Mouse (Mus musculus) layer of hippocampus, adult 8-10 months (tissue): Measurements from ENCODE around the gene Slc8a1. TPM values are rescaled to one million over a fixed set of nuclear protein-coding genes. Genes with fewer than 3 reads are reported as not detected.

ENCODE experiments used
- DNase-seq, 2 experiments: peaks; one replicate each; pipeline ENCODE4 v3.0.0; 2022; ENCODE audit warnings: low spot score in 2 of 2
- total RNA-seq, 4 experiments: library from RNA; stranded (reverse); gene quantifications; 2 replicates each; pipeline ENCODE4 v1.2.4; 2022

Gene Slc8a1
- total RNA-seq, 4 experiments from 2014 or later, result 280 to 313 (median 296) TPM

DNA sequence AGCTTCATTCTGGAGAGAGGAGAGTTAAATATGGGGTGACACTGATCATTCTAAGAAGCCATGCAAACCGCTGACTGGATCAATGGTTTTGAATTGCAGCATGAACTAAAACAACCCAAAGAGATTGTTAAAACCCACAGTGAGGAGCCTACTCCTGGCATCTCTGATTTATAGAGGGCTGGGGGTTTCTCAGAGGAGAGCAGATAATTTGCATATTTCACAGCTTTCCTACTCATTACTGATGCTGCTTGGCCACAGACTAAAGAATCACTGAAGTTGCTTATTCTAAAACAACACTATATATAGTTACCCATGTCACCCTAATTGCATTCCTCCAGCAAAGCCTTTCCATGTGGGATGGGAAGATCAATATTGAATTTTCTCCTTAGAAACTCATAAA, 361.0 kb downstream of the Slc8a1 start:
- no peak for DNase-seq

- DNase-seq, result no peak
Observed at GRCm38 (mm10) chr17:81375901-81376300, 362.3 kb downstream of the Slc8a1 start.

DNA sequence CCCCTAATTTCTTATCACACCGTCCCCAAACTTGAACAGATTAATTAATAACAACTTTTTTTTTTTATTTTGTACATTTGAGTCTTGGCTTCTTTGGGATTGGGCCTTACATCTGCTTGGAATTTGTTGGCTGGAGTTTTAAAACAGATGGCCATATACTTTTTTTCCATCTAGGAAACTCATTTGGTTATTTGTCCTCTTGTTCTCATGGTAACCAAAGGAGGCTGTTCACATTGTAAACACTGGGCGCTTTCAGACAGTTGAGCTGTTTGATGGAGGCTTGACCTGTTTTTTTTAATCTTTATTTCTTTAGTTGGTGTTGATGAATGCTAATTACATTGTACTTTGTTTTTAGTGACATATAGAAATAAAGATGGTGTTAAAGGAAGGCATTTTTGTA, 369.1 kb downstream of the Slc8a1 start:
- DNase-seq, result no peak

- no peak for DNase-seq
Observed at GRCm38 (mm10) chr17:81368503-81368902, 369.7 kb downstream of the Slc8a1 start.

DNA sequence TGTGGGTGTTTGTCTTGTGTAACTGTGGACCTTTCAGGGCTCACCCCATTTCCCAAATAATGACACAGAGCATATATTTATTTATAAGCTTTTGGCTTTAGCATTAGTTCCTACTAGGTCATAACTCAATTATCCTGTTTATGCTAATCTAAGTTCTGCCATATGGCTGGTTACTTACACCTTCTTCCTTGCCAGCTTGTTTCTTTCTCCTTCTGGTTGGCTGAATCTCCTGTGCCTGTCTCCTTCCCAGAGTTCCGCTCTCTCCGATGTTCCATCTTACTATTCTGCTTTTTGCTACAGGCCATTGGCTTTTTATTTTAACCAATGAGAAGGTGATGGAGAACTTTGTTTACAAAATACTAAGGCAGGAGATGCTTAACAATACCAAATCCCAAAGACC, 374.8 kb downstream of the Slc8a1 start:
- no peak for DNase-seq

GRCm38 (mm10) chr17:81360571-81360970, 377.6 kb downstream of the Slc8a1 start:
- no peak for DNase-seq

GRCm38 (mm10) chr17:81360032-81360431, 378.1 kb downstream of the Slc8a1 start:
- DNase-seq, result no peak

DNA sequence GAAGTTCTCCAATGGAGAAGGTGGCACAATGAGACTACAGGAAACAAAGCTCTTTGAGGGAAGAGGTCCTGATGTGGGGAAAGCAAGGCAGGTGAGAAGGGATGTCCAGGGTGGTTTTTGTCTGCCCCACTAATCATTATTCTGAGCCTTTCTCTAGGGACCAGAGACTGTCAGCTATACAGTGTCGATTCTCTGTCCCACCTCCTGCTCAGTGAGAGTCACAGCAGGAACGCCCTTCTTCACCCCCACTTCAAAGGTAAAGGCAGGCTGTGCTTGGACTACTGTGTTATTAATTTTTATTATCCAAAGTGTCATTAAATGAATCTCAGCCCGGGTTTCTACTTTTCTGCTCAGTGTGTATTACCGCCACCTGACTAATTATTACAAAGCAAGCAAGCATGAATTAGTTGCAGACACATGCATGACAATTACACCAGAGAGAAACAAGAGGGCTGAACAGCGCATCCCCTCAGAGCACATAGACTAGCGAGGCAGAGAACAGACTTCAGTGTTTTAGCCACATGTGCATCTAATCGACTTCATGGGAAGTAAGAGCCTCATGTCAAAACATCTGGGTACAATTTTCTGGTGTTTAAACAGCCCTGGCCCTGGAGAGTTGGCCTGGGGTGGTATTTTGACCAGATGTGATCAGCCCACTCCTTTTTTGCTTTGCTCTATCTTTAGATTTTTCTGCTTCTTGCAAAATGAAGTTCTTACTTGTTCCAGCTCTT, 402.0 kb downstream of the Slc8a1 start:
- no peak for DNase-seq

DNA sequence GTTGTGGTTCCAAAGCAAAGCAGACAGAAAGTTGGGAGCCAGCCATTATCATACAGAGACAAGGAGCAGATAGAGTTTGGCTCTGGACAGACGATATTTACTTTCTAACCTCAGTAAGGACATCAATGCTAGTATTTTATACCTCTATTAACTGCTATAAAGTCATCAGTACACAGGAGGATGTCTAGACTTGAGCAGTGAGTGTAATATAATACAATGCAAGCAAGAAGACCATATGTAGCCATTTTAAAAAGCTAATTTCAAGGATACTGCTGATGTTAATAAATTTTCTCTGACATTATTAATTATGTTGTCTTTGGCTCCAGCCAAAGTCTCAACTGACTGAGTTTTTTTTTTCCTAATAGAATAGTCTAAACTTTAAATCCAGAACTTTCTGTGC, 402.7 kb downstream of the Slc8a1 start:
- DNase-seq, result no peak
